Mouse (Mus musculus) lung, postnatal 0 days (tissue): Measurements from ENCODE around the gene Hmcn1. TPM values are rescaled to one million over a fixed set of nuclear protein-coding genes. Genes with fewer than 3 reads are reported as not detected.
A peak's percentile ranks its signal among the peaks of the same experiment; 100 is the strongest.

ENCODE experiments used
- ATAC-seq: fragments of 200-750 bp; cut with Nextera tagmentation; 2 replicates; pipeline ENCODE4 v1.8.0; 2017; ENCODE audit warnings: moderate library complexity
- DNase-seq: peaks from one replicate; pipeline ENCODE4 v3.0.0-alpha.2; 2016; ENCODE audit warnings: low spot score
- H3K27ac ChIP-seq: fragments of 300-500 bp; sonication (generic); 2 replicates; pipeline ENCODE4 v1.5.1; 2014; ENCODE audit warnings: antibody characterized with exemption, mild to moderate bottlenecking, low read length, mixed read lengths
- H3K27me3 ChIP-seq: fragments of 300-500 bp; sonication (generic); replicated peaks from 2 replicates; pipeline ENCODE4 v1.6.1; 2014; ENCODE audit warnings: low read length, mixed read lengths; ENCODE audit not compliant: insufficient read depth
- H3K36me3 ChIP-seq: fragments of 300-500 bp; sonication (generic); 2 replicates; pipeline ENCODE4 v1.6.1; 2014; ENCODE audit warnings: low read length, mixed read lengths; ENCODE audit not compliant: insufficient read depth
- H3K4me1 ChIP-seq: fragments of 300-500 bp; sonication (generic); 2 replicates; pipeline ENCODE4 v1.6.1; 2014; ENCODE audit warnings: antibody characterized with exemption, low read depth, low read length, mixed read lengths; ENCODE audit not compliant: insufficient read depth
- H3K4me2 ChIP-seq: fragments of 300-500 bp; sonication (generic); replicated peaks from 2 replicates; pipeline ENCODE4 v1.6.1; 2014; ENCODE audit warnings: low read depth, mild to moderate bottlenecking, low read length, moderate library complexity, mixed read lengths
- H3K4me3 ChIP-seq: fragments of 300-500 bp; sonication (generic); 2 replicates; pipeline ENCODE4 v1.5.1; 2014; ENCODE audit warnings: low read depth, low read length
- H3K9ac ChIP-seq: fragments of 300-500 bp; sonication (generic); replicated peaks from 2 replicates; pipeline ENCODE4 v1.6.1; 2014; ENCODE audit warnings: low read depth, mild to moderate bottlenecking
- H3K9me3 ChIP-seq: fragments of 300-500 bp; sonication (generic); 2 replicates; pipeline ENCODE4 v1.6.1; 2016; ENCODE audit warnings: low read length, mixed read lengths
- CTCF ChIP-seq: IDR thresholded peaks from 2 replicates; pipeline ENCODE4 v1.5.1; 2016; ENCODE audit warnings: antibody characterized with exemption, mild to moderate bottlenecking
- EP300 ChIP-seq: IDR thresholded peaks from 2 replicates; pipeline ENCODE4 v1.6.1; 2016; ENCODE audit warnings: antibody characterized with exemption, mild to moderate bottlenecking, control low read depth
- WGBS: fragments of 180-500 bp; shearing (Covaris S2); extraction: QIAGEN DNeasy Blood & Tissue Kit; methylation state at CpG from one replicate; pipeline ENCODE4 v1.1.7; 2014; 5-methylcytosine and 5-hydroxymethylcytosine counted together
- polyA plus RNA-seq: library from polyadenylated mRNA; unstranded; fragments of >200 nt; fragmentation: Nextera tagmentation; extraction: Ambion mirVana; gene quantifications from 2 replicates; pipeline ENCODE4 v1.2.1, GENCODE M21; 2015

Hmcn1 gene
- polyA plus RNA-seq, 1 experiment from 2014 or later, result 24.7 TPM

- no peak overlapping the region for H3K27ac ChIP-seq
These were observed 458.6 kb downstream of the Hmcn1 start for GRCm38 (mm10) chr1:150534587-150534986.

DNA sequence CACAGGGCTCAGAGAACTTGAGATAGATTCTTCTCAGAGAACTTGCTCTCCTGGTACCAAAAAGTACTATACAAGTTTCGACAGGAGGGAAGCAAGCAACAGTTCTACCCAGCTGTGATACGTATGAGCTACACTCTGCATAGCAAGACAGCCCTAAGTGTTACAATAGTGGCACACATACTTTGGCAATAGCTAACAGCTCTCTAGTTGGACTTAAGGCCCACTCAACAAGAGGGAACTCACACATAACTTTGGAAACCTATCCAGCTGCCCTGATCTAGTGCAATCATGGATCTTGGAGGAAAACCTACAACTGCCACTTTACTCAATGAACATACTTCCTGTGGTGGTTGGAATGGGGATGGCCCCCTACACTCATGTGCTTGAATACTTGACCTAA lies 480.2 kb downstream of the Hmcn1 start:
- no peaks in the 10 kb centered on the region for H3K27me3 ChIP-seq
- no peaks in the 10 kb centered on the region for H3K9me3 ChIP-seq
- H3K9ac ChIP-seq, result no peak overlapping the region
- DNase-seq, result peak; percentile 51
- no peaks in the 10 kb centered on the region for H3K36me3 ChIP-seq
- TF ChIP-seq CTCF (no peak), EP300 (no peak)
- H3K4me1 ChIP-seq, result no peaks in the 10 kb centered on the region
- WGBS, result 44% methylated on average over 2 of the region's 2 CpGs
- no peak overlapping the region for H3K4me2 ChIP-seq
- H3K4me3 ChIP-seq, result no peak overlapping the region
- peak; percentile 85 for ATAC-seq
- H3K27ac ChIP-seq, result no peak overlapping the region

More at GRCm38 (mm10) chr1:150534587-150534986, 458.6 kb downstream of the Hmcn1 start:
- DNase-seq, result peak; percentile 18
- ATAC-seq, result peak; percentile 56
- H3K9me3 ChIP-seq, result no peaks in the 10 kb centered on the region
- no peaks in the 10 kb centered on the region for H3K27me3 ChIP-seq
- no peak overlapping the region for H3K9ac ChIP-seq
- H3K4me3 ChIP-seq, result no peak overlapping the region
- no peaks in the 10 kb centered on the region for H3K36me3 ChIP-seq
- no peak overlapping the region for H3K4me2 ChIP-seq
- TF ChIP-seq EP300, result no peak
- no peak for TF ChIP-seq CTCF
- 58% methylated on average over 8 of the region's 8 CpGs for WGBS
- H3K4me1 ChIP-seq, result no peaks in the 10 kb centered on the region; the same call in 1 of the 2 replicates

Other genes starting within 250 kb of the Hmcn1 start
- gene Gm47985, start 189.1 kb upstream of the Hmcn1 start, polyA plus RNA-seq, result 0.14 and 0.68 TPM in 2 replicates
- gene Gm8947, start 198.9 kb upstream of the Hmcn1 start, polyA plus RNA-seq, result not detected in 2 replicates
- 0.13 TPM in 1 of 2 replicates, not detected in the other for gene Gm47995, start 205.0 kb upstream of the Hmcn1 start, polyA plus RNA-seq
- gene 3110040M04Rik, start 210.7 kb upstream of the Hmcn1 start, polyA plus RNA-seq, result 0.15 TPM in 1 of 2 replicates, not detected in the other
- not detected in 2 replicates for gene Gm47996, start 216.7 kb upstream of the Hmcn1 start, polyA plus RNA-seq